Mouse (Mus musculus) kidney, embryonic 14.5 days (tissue): ENCODE results near the gene Il25. TPM values are rescaled to one million over a fixed set of nuclear protein-coding genes. Genes with fewer than 3 reads are reported as not detected.
"Not testable (repeated sequence)": the region's sequence is repeated elsewhere in the genome, so short reads cannot be mapped to it uniquely, and the experiment has no call there.

Source experiments
- ATAC-seq: fragments of 200-750 bp; cut with Nextera tagmentation; 2 replicates; pipeline ENCODE4 v1.8.0; 2017; ENCODE audit warnings: moderate number of reproducible peaks, mild to moderate bottlenecking, moderate TSS enrichment, moderate library complexity; ENCODE audit not compliant: low FRiP score, low TSS enrichment
- H3K27ac ChIP-seq: fragments of 300-500 bp; sonication (generic); 2 replicates; pipeline ENCODE4 v1.5.1; 2014; ENCODE audit warnings: low read depth, mild to moderate bottlenecking, low read length, moderate library complexity, mixed read lengths
- H3K27me3 ChIP-seq: fragments of 300-500 bp; sonication (generic); 2 replicates; pipeline ENCODE4 v1.6.1; 2014; ENCODE audit warnings: mild to moderate bottlenecking, low read length; ENCODE audit not compliant: control insufficient read depth, insufficient read depth
- H3K36me3 ChIP-seq: fragments of 300-500 bp; sonication (generic); 2 replicates; pipeline ENCODE4 v1.6.1; 2014; ENCODE audit warnings: low read length, mixed read lengths; ENCODE audit not compliant: control insufficient read depth, insufficient read depth
- H3K4me1 ChIP-seq: fragments of 300-500 bp; sonication (generic); 2 replicates; pipeline ENCODE4 v1.6.1; 2014; ENCODE audit warnings: low read length, mixed read lengths; ENCODE audit not compliant: control insufficient read depth, insufficient read depth
- H3K4me2 ChIP-seq: fragments of 300-500 bp; sonication (generic); replicated peaks from 2 replicates; pipeline ENCODE4 v1.6.1; 2014; ENCODE audit warnings: low read depth, mild to moderate bottlenecking, low read length
- H3K4me3 ChIP-seq: fragments of 300-500 bp; sonication (generic); 2 replicates; pipeline ENCODE4 v1.5.1; 2014; ENCODE audit warnings: mild to moderate bottlenecking, low read length
- H3K9ac ChIP-seq: fragments of 300-500 bp; sonication (generic); 2 replicates; pipeline ENCODE4 v1.6.1; 2014; ENCODE audit warnings: low read depth, mild to moderate bottlenecking, low read length, moderate library complexity
- H3K9me3 ChIP-seq: fragments of 300-500 bp; sonication (generic); 2 replicates; pipeline ENCODE4 v1.6.1; 2016; ENCODE audit warnings: low read length; ENCODE audit not compliant: control insufficient read depth
- WGBS: fragments of 180-500 bp; shearing (Covaris S2); extraction: QIAGEN DNeasy Blood & Tissue Kit; methylation state at CpG from one replicate; pipeline ENCODE4 v1.1.7; 2014; 5-methylcytosine and 5-hydroxymethylcytosine counted together
- polyA plus RNA-seq: library from polyadenylated mRNA; unstranded; fragments of >200 nt; fragmentation: Nextera tagmentation; extraction: Ambion mirVana; gene quantifications from 2 replicates; pipeline ENCODE4 v1.2.1, GENCODE M21; 2014

Gene Il25
- polyA plus RNA-seq, 1 experiment from 2014 or later, result not detected

DNA sequence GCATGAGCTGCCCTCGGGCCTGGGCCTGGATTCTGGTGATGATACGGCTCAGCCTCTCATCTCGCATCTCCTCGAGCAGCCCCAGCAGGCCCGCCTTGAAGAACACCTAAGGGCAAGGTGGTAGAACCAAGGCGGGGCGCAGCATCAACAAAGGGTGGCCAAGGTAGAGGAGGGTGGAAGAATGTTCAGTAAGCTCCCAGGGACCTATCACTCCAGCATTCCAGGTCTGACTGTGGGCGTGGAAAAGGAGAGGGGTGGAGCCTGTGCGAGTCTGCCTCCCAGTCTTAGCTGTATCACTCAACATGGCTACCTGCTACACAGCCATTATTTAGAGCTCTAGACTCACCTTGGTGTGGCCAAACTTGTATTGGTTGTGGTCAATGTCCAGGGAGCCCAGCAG, 24.0 kb downstream of the Il25 start:
- Histone ChIP-seq H3K27me3 (no peaks in the 10 kb centered on the region), H3K4me2 (no peak overlapping the region), H3K9ac (no peak overlapping the region), H3K4me3 (no peak overlapping the region), H3K4me1 (no peaks in the 10 kb centered on the region), H3K9me3 (no peaks in the 10 kb centered on the region), H3K27ac (no peak overlapping the region), H3K36me3 (no peaks in the 10 kb centered on the region)
- ATAC-seq, result no peak
- 83% methylated on average over 9 of the region's 9 CpGs for WGBS

- Histone ChIP-seq H3K27me3 (no peaks in the 10 kb centered on the region), H3K9ac (no peak overlapping the region), H3K27ac (no peak overlapping the region), H3K36me3 (no peaks in the 10 kb centered on the region), H3K4me1 (no peaks in the 10 kb centered on the region), H3K4me3 (no peak overlapping the region), H3K4me2 (no peak overlapping the region), H3K9me3 (no peaks in the 10 kb centered on the region)
- WGBS, result 86% methylated on average over 4 of the region's 4 CpGs
- no peak for ATAC-seq
These were observed 26.0 kb downstream of the Il25 start for GRCm38 (mm10) chr14:54958503-54958902.

DNA sequence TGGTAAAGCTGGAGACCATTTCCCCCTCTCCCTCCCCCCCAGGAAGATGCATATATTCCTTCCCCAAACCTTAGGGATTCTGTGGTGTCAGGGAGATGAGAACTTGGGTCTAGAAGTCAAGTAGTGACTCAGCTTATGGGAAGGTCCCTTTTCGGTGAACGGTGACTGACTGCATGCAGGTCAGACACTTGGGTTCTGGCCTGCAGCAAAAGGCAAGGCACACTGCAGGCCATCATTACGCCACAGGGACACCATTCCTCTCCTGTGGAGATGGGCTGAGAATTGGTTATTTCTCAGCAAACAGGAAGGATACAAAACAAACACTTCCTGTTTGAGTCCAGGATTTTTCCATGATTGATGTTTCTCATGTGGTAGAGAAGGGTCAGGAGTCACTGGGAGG, 26.7 kb downstream of the Il25 start:
- ATAC-seq, result no peak
- H3K36me3 ChIP-seq, result no peaks in the 10 kb centered on the region
- H3K9me3 ChIP-seq, result no peaks in the 10 kb centered on the region
- H3K4me3 ChIP-seq, result no peak overlapping the region
- no peaks in the 10 kb centered on the region for H3K4me1 ChIP-seq
- no peak overlapping the region for H3K27ac ChIP-seq
- no peak overlapping the region for H3K9ac ChIP-seq
- 88% methylated on average over 3 of the region's 3 CpGs for whole genome bisulfite sequencing
- H3K27me3 ChIP-seq, result no peaks in the 10 kb centered on the region
- no peak overlapping the region for H3K4me2 ChIP-seq

DNA sequence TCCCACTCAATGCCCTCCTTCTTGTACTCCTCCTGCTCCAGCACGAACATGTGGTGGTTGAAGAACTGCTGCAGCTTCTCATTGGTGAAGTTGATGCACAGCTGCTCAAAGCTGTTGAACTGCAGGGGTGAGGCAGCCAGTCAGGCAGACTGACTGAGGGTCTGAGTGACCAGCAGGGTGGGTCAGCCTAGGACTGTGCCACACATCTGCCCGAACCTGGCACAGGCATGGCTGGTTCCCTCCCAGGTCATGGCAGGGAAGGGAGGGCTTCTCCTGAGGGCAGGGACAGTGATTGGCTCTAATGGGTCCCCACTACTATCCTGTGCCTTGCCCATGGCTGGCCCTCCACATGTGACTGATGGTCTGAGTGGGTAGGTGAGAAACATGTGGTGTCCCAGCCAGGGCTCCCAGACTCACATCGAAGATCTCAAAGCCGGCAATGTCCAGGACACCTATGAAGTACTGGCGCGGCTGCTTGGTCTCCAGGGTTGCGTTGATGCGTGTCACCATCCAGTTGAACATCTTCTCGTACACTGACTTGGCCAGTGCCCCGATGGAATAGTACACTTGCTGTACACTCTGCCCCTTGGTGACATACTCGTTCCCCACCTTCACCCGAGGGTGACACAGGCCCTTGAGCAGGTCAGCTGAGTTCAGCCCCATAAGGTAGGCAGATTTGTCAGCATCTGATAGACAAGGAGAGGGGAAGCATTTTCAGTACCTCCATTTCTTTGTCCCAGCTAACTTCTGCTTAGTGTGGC, 27.5 kb downstream of the Il25 start:
- not testable (repeated sequence) for H3K9me3 ChIP-seq, H3K36me3 ChIP-seq, H3K27me3 ChIP-seq, H3K27ac ChIP-seq, H3K9ac ChIP-seq, H3K4me1 ChIP-seq, H3K4me3 ChIP-seq, H3K4me2 ChIP-seq
- peak; percentile 21; the same call in 1 of the 2 replicates for ATAC-seq
- WGBS, result 88% methylated on average over 12 of the region's 12 CpGs

DNA sequence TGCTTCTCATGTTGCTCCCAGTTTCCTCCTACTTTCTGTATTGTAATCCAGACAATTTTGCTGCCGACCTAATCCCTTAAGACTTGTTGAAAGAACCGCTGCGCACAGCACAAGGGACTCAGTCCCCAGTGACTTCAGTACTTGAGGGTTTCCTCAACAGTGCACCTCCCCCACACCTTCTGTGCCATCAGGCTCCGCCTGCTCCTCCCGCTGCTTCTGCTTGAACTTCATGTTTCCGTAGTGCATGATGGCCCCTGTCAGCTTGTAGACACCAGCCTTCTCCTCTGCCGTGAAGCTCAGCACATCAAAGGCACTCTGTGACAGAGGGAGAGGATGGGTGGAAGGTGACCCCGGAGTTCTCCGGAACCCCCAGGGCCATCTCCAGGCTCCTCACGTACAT, 28.3 kb downstream of the Il25 start:
- no peak overlapping the region for H3K27ac ChIP-seq

DNA sequence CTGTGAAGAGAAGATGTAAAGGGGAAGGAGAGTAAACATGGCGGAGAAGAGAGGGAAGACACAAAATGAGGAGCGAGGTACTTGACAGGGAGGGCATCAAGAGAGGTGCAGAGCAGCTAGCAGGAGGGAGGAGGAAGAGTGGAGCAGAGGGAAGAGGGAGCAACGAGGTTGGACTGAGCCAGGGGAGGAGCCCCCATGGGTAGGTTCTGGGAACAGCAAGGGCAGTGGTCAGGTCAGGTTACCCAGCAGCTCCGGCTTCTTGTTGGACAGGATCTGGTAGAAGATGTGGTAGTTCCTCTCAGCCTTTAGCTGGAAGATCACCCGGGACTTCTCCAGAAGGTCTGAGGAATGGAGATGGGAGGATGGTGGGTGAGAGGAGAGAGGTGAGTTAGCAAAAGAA, 29.0 kb downstream of the Il25 start:
- H3K36me3 ChIP-seq, result no peaks in the 10 kb centered on the region
- H3K27me3 ChIP-seq, result no peaks in the 10 kb centered on the region
- H3K9ac ChIP-seq, result no peak overlapping the region
- no peak for ATAC-seq
- no peaks in the 10 kb centered on the region for H3K4me1 ChIP-seq
- H3K9me3 ChIP-seq, result no peaks in the 10 kb centered on the region
- no peak overlapping the region for H3K27ac ChIP-seq
- 71% methylated on average over 5 of the region's 5 CpGs for WGBS
- no peak overlapping the region for H3K4me3 ChIP-seq
- no peak overlapping the region for H3K4me2 ChIP-seq

More for the DNA sequence above, 28.3 kb downstream of the Il25 start:
- no peak for ATAC-seq
- WGBS, result 65% methylated on average over 10 of the region's 10 CpGs
- Histone ChIP-seq H3K4me2 (no peak overlapping the region), H3K9ac (no peak overlapping the region), H3K36me3 (no peaks in the 10 kb centered on the region), H3K27me3 (no peaks in the 10 kb centered on the region), H3K9me3 (no peaks in the 10 kb centered on the region), H3K4me1 (no peaks in the 10 kb centered on the region), H3K4me3 (no peak overlapping the region)

DNA sequence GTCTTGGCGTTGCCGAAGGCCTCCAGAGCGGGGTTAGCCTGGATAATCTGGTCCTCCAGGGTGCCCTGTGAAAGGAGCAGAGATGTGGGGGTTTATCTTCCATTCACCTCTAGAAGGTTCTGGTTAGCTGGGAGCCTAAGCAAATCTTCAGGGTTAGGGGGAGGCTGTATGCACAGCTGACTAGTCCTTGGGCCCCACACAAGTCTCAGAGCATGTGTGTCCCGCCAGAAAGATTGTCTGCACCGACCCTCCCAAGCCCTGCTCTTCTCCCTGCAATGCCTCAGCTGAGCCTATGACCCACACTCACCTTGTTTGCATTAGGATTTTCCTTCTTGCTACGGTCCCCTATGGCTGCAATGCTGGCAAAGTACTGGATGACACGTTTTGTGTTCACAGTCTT, 30.2 kb downstream of the Il25 start:
- 86% methylated on average over 7 of the region's 7 CpGs for WGBS
- Histone ChIP-seq H3K4me1 (no peaks in the 10 kb centered on the region), H3K4me2 (no peak overlapping the region), H3K27ac (no peak overlapping the region), H3K36me3 (no peaks in the 10 kb centered on the region), H3K9me3 (no peaks in the 10 kb centered on the region), H3K9ac (no peak overlapping the region), H3K4me3 (no peak overlapping the region), H3K27me3 (no peaks in the 10 kb centered on the region)
- no peak for ATAC-seq

- WGBS, result 89% methylated on average over 11 of the region's 11 CpGs
- no peaks in the 10 kb centered on the region for H3K4me1 ChIP-seq
- no peak overlapping the region for H3K27ac ChIP-seq
These were observed 31.2 kb downstream of the Il25 start for GRCm38 (mm10) chr14:54963727-54964126.

GRCm38 (mm10) chr14:54965044-54965443, 32.5 kb downstream of the Il25 start:
- Histone ChIP-seq H3K4me2 (no peak overlapping the region), H3K4me3 (no peak overlapping the region), H3K27me3 (no peaks in the 10 kb centered on the region), H3K27ac (no peak overlapping the region), H3K9ac (no peak overlapping the region), H3K36me3 (no peaks in the 10 kb centered on the region), H3K9me3 (no peaks in the 10 kb centered on the region), H3K4me1 (no peaks in the 10 kb centered on the region)
- WGBS, result 81% methylated on average over 15 of the region's 15 CpGs
- ATAC-seq, result no peak

More at GRCm38 (mm10) chr14:54963727-54964126, 31.2 kb downstream of the Il25 start:
- no peaks in the 10 kb centered on the region for H3K27me3 ChIP-seq
- no peaks in the 10 kb centered on the region for H3K9me3 ChIP-seq
- ATAC-seq, result no peak
- H3K36me3 ChIP-seq, result no peaks in the 10 kb centered on the region
- no peak overlapping the region for H3K9ac ChIP-seq
- H3K4me2 ChIP-seq, result no peak overlapping the region
- H3K4me3 ChIP-seq, result no peak overlapping the region
